Mouse (Mus musculus) kidney, postnatal 14 days (tissue): ENCODE data around the gene Myt1l.

Source experiments
- DNase-seq: peaks from one replicate; pipeline ENCODE4 v3.0.0; 2022; ENCODE audit warnings: mixed read lengths

Myt1l gene

GRCm38 (mm10) chr12:29741181-29741580, 213.0 kb downstream of the Myt1l start:
- DNase-seq = no peak

GRCm38 (mm10) chr12:29750604-29751128, 222.5 kb downstream of the Myt1l start:
- no peak for DNase-seq

- DNase-seq = no peak
Observed at GRCm38 (mm10) chr12:29755086-29755871, 227.1 kb downstream of the Myt1l start.

- DNase-seq = no peak
Observed at GRCm38 (mm10) chr12:29755872-29756265, 227.7 kb downstream of the Myt1l start.

GRCm38 (mm10) chr12:29760611-29761010, 232.4 kb downstream of the Myt1l start:
- DNase-seq = no peak

- no peak for DNase-seq
Observed at GRCm38 (mm10) chr12:29766158-29766557, 238.0 kb downstream of the Myt1l start.

GRCm38 (mm10) chr12:29771791-29772190, 243.6 kb downstream of the Myt1l start:
- no peak for DNase-seq

- DNase-seq = no peak
Observed at GRCm38 (mm10) chr12:29772401-29772800, 244.2 kb downstream of the Myt1l start.

GRCm38 (mm10) chr12:29778901-29779300, 250.7 kb downstream of the Myt1l start:
- DNase-seq = no peak

GRCm38 (mm10) chr12:29789319-29790050, 261.3 kb downstream of the Myt1l start:
- DNase-seq = peak; percentile 6

GRCm38 (mm10) chr12:29790051-29790386, 261.8 kb downstream of the Myt1l start:
- no peak for DNase-seq

- no peak for DNase-seq
Observed at GRCm38 (mm10) chr12:29792998-29793397, 264.8 kb downstream of the Myt1l start.

GRCm38 (mm10) chr12:29795107-29795673, 267.0 kb downstream of the Myt1l start:
- no peak for DNase-seq

GRCm38 (mm10) chr12:29798595-29799391, 270.6 kb downstream of the Myt1l start:
- no peak for DNase-seq

GRCm38 (mm10) chr12:29806415-29806814, 278.2 kb downstream of the Myt1l start:
- DNase-seq = no peak

GRCm38 (mm10) chr12:29809569-29810185, 281.5 kb downstream of the Myt1l start:
- no peak for DNase-seq

GRCm38 (mm10) chr12:29815466-29815865, 287.3 kb downstream of the Myt1l start:
- DNase-seq = no peak

GRCm38 (mm10) chr12:29816130-29816529, 287.9 kb downstream of the Myt1l start:
- no peak for DNase-seq

GRCm38 (mm10) chr12:29816761-29817160, 288.6 kb downstream of the Myt1l start:
- peak; percentile 4 for DNase-seq

GRCm38 (mm10) chr12:29822216-29822615, 294.0 kb downstream of the Myt1l start:
- no peak for DNase-seq

- no peak for DNase-seq
Observed at GRCm38 (mm10) chr12:29823766-29824417, 295.7 kb downstream of the Myt1l start.

GRCm38 (mm10) chr12:29830571-29830970, 302.4 kb downstream of the Myt1l start:
- no peak for DNase-seq
